Mouse (Mus musculus) T-cell, adult 2 months (primary cell): ENCODE measurements around the gene Pef1.

Experiments
- DNase-seq: peaks from one replicate; pipeline ENCODE4 v3.0.0; 2022; ENCODE audit warnings: low spot score

The Pef1 gene

GRCm38 (mm10) chr4:130176156-130176720 lies 73.9 kb downstream of the Pef1 start:
- no peak for DNase-seq

GRCm38 (mm10) chr4:130177087-130177486 lies 74.7 kb downstream of the Pef1 start:
- DNase-seq, result no peak

- no peak for DNase-seq
Measured at GRCm38 (mm10) chr4:130177536-130177935, 75.2 kb downstream of the Pef1 start.
